Mouse (Mus musculus): ENCODE data around the gene Dis3l2. TPM values are rescaled to one million over a fixed set of nuclear protein-coding genes. Genes with fewer than 3 reads are reported as not detected.

The Dis3l2 gene
- total and polyA plus RNA-seq, 3 experiments: 11.6 to 44.3 (median 31.5) TPM

GRCm38 (mm10) chr1:87035532-87036161 lies 332.0 kb downstream of the Dis3l2 start:
- no peak for DNase-seq (ENCODE audit: low spot score)
- Histone ChIP-seq H3K36me3 (replicated peaks) (peaks cover 22% of the 10 kb centered on the region), H3K4me1 (ENCODE audit: insufficient read depth, low read depth, low read length) (peaks cover 19% of the 10 kb centered on the region), H3K4me3 (ENCODE audit: low read depth, low read length) (no peak overlapping the region), H3K9me3 (replicated peaks) (no peaks in the 10 kb centered on the region), H3K27me3 (ENCODE audit: insufficient read depth, low read length) (no peaks in the 10 kb centered on the region)
- ATAC-seq (ENCODE audit: extremely low read depth, insufficient number of reproducible peaks, low FRiP score, poor library complexity, severe bottlenecking): no peak
- TF ChIP-seq TAL1 (conservative IDR thresholded peaks at IDR 0.05; ENCODE audit: low read depth, low read length) (no peak), GATA1 (IDR thresholded peaks at IDR 0.05; ENCODE audit: borderline replicate concordance, low read length) (no peak), POLR2AphosphoS5 (IDR thresholded peaks at IDR 0.05; ENCODE audit: insufficient replicate concordance, low read depth, low read length) (no peak), GATA2 (IDR thresholded peaks at IDR 0.05; ENCODE audit: borderline replicate concordance, low read depth, low read length) (no peak), CTCF (IDR thresholded peaks at IDR 0.05; ENCODE audit: low read depth, low read length) (no peak)

GRCm38 (mm10) chr1:87036334-87036733 lies 332.7 kb downstream of the Dis3l2 start:
- peaks cover 19% of the 10 kb centered on the region for H3K4me1 ChIP-seq (ENCODE audit: insufficient read depth, low read depth, low read length)
- no peaks in the 10 kb centered on the region for H3K27me3 ChIP-seq (ENCODE audit: insufficient read depth, low read length)
- H3K36me3 ChIP-seq (replicated peaks): peaks cover 23% of the 10 kb centered on the region
- H3K9me3 ChIP-seq (replicated peaks): no peaks in the 10 kb centered on the region
- no peak overlapping the region for H3K4me3 ChIP-seq (ENCODE audit: low read depth, low read length)
- DNase-seq (ENCODE audit: low spot score) (no peak), ATAC-seq (ENCODE audit: extremely low read depth, insufficient number of reproducible peaks, low FRiP score, poor library complexity, severe bottlenecking) (no peak)
- TF ChIP-seq GATA2 (IDR thresholded peaks at IDR 0.05; ENCODE audit: borderline replicate concordance, low read depth, low read length) (no peak), POLR2AphosphoS5 (IDR thresholded peaks at IDR 0.05; ENCODE audit: insufficient replicate concordance, low read depth, low read length) (no peak), GATA1 (IDR thresholded peaks at IDR 0.05; ENCODE audit: borderline replicate concordance, low read length) (no peak), CTCF (IDR thresholded peaks at IDR 0.05; ENCODE audit: low read depth, low read length) (no peak), TAL1 (conservative IDR thresholded peaks at IDR 0.05; ENCODE audit: low read depth, low read length) (no peak)

GRCm38 (mm10) chr1:87038477-87039070 lies 335.0 kb downstream of the Dis3l2 start:
- H3K9me3 ChIP-seq (replicated peaks): no peaks in the 10 kb centered on the region
- DNase-seq (ENCODE audit: low spot score) (no peak), ATAC-seq (ENCODE audit: extremely low read depth, insufficient number of reproducible peaks, low FRiP score, poor library complexity, severe bottlenecking) (0 out of 2 replicates have a peak, but pooled peaks have one; percentile 19)
- H3K27me3 ChIP-seq (ENCODE audit: insufficient read depth, low read length): no peaks in the 10 kb centered on the region
- H3K4me1 ChIP-seq (ENCODE audit: insufficient read depth, low read depth, low read length): peaks cover 19% of the 10 kb centered on the region
- no peak for TF ChIP-seq POLR2AphosphoS5 (IDR thresholded peaks at IDR 0.05; ENCODE audit: insufficient replicate concordance, low read depth, low read length)
- no peak for TF ChIP-seq GATA1 (IDR thresholded peaks at IDR 0.05; ENCODE audit: borderline replicate concordance, low read length)
- no peak for TF ChIP-seq CTCF (IDR thresholded peaks at IDR 0.05; ENCODE audit: low read depth, low read length)
- TF ChIP-seq TAL1 (conservative IDR thresholded peaks at IDR 0.05; ENCODE audit: low read depth, low read length): no peak
- no peak for TF ChIP-seq GATA2 (IDR thresholded peaks at IDR 0.05; ENCODE audit: borderline replicate concordance, low read depth, low read length)
- peaks cover 20% of the 10 kb centered on the region for H3K36me3 ChIP-seq (replicated peaks)
- no peak overlapping the region for H3K4me3 ChIP-seq (ENCODE audit: low read depth, low read length)

GRCm38 (mm10) chr1:87041119-87041518 lies 337.5 kb downstream of the Dis3l2 start:
- DNase-seq (ENCODE audit: low spot score): peak; percentile 33
- Histone ChIP-seq H3K4me1 (ENCODE audit: insufficient read depth, low read depth, low read length) (peaks cover 16% of the 10 kb centered on the region), H3K36me3 (replicated peaks) (peaks cover 35% of the 10 kb centered on the region), H3K4me3 (ENCODE audit: low read depth, low read length) (no peak overlapping the region), H3K27me3 (ENCODE audit: insufficient read depth, low read length) (no peaks in the 10 kb centered on the region), H3K9me3 (replicated peaks) (no peaks in the 10 kb centered on the region)
- peak; percentile 71 for TF ChIP-seq CTCF (IDR thresholded peaks at IDR 0.05; ENCODE audit: low read depth, low read length)
- no peak for TF ChIP-seq GATA1 (IDR thresholded peaks at IDR 0.05; ENCODE audit: borderline replicate concordance, low read length)
- no peak for ATAC-seq (ENCODE audit: extremely low read depth, insufficient number of reproducible peaks, low FRiP score, poor library complexity, severe bottlenecking)

GRCm38 (mm10) chr1:87041814-87042438 lies 338.3 kb downstream of the Dis3l2 start:
- Histone ChIP-seq H3K36me3 (replicated peaks) (peaks cover 38% of the 10 kb centered on the region), H3K27me3 (ENCODE audit: insufficient read depth, low read length) (no peaks in the 10 kb centered on the region), H3K4me1 (ENCODE audit: insufficient read depth, low read depth, low read length) (peaks cover 11% of the 10 kb centered on the region), H3K9me3 (replicated peaks) (no peaks in the 10 kb centered on the region), H3K4me3 (ENCODE audit: low read depth, low read length) (no peak overlapping the region)
- no peak; the same call in 1 of the 2 replicates for ATAC-seq (ENCODE audit: extremely low read depth, insufficient number of reproducible peaks, low FRiP score, poor library complexity, severe bottlenecking)
- no peak for TF ChIP-seq TAL1 (conservative IDR thresholded peaks at IDR 0.05; ENCODE audit: low read depth, low read length)
- no peak for TF ChIP-seq GATA1 (IDR thresholded peaks at IDR 0.05; ENCODE audit: borderline replicate concordance, low read length)
- TF ChIP-seq POLR2AphosphoS5 (IDR thresholded peaks at IDR 0.05; ENCODE audit: insufficient replicate concordance, low read depth, low read length): no peak
- no peak for TF ChIP-seq GATA2 (IDR thresholded peaks at IDR 0.05; ENCODE audit: borderline replicate concordance, low read depth, low read length)
- TF ChIP-seq CTCF (IDR thresholded peaks at IDR 0.05; ENCODE audit: low read depth, low read length): peak; percentile 96
- DNase-seq (ENCODE audit: low spot score): peak; percentile 45

GRCm38 (mm10) chr1:87050072-87050471 lies 346.5 kb downstream of the Dis3l2 start:
- no peak for DNase-seq (ENCODE audit: low spot score)
- TF ChIP-seq GATA2 (IDR thresholded peaks at IDR 0.05; ENCODE audit: borderline replicate concordance, low read depth, low read length) (no peak), TAL1 (conservative IDR thresholded peaks at IDR 0.05; ENCODE audit: low read depth, low read length) (no peak)
- no peak for ATAC-seq (ENCODE audit: extremely low read depth, insufficient number of reproducible peaks, low FRiP score, poor library complexity, severe bottlenecking)
- no peak overlapping the region for H3K4me3 ChIP-seq (ENCODE audit: low read depth, low read length)
- no peaks in the 10 kb centered on the region for H3K4me1 ChIP-seq (ENCODE audit: insufficient read depth, low read depth, low read length)
- H3K36me3 ChIP-seq (replicated peaks): peaks cover 65% of the 10 kb centered on the region
- H3K9me3 ChIP-seq (replicated peaks): no peaks in the 10 kb centered on the region
- no peaks in the 10 kb centered on the region for H3K27me3 ChIP-seq (ENCODE audit: insufficient read depth, low read length)

All from G1E (cell line).